Mouse (Mus musculus) heart, embryonic 13.5 days (tissue): Measurements from ENCODE around the gene BC051142. TPM values are rescaled to one million over a fixed set of nuclear protein-coding genes. Genes with fewer than 3 reads are reported as not detected.

Experiments
- ATAC-seq: fragments of 200-750 bp; cut with Nextera tagmentation; 2 replicates; pipeline ENCODE4 v1.8.0; 2017; ENCODE audit warnings: moderate TSS enrichment; ENCODE audit not compliant: insufficient number of reproducible peaks, low FRiP score, low TSS enrichment; ENCODE audit errors: extremely low read depth
- H3K27ac ChIP-seq: fragments of 300-500 bp; sonication (generic); replicated peaks from 2 replicates; pipeline ENCODE4 v1.5.1; 2015; ENCODE audit warnings: moderate library complexity, mild to moderate bottlenecking, inconsistent platforms
- H3K27me3 ChIP-seq: fragments of 300-500 bp; sonication (generic); replicated peaks from 2 replicates; pipeline ENCODE4 v1.6.1; 2015; ENCODE audit warnings: mild to moderate bottlenecking, inconsistent platforms
- H3K36me3 ChIP-seq: fragments of 300-500 bp; sonication (generic); 2 replicates; pipeline ENCODE4 v1.6.1; 2015; ENCODE audit warnings: mild to moderate bottlenecking, inconsistent platforms
- H3K4me1 ChIP-seq: fragments of 300-500 bp; sonication (generic); 2 replicates; pipeline ENCODE4 v1.6.1; 2015; ENCODE audit warnings: inconsistent platforms
- H3K4me2 ChIP-seq: fragments of 300-500 bp; sonication (generic); 2 replicates; pipeline ENCODE4 v1.6.1; 2015; ENCODE audit warnings: inconsistent platforms, mild to moderate bottlenecking, moderate library complexity
- H3K4me3 ChIP-seq: fragments of 300-500 bp; sonication (generic); 2 replicates; pipeline ENCODE4 v1.5.1; 2015; ENCODE audit warnings: moderate library complexity, mild to moderate bottlenecking, inconsistent platforms
- H3K9ac ChIP-seq: fragments of 300-500 bp; sonication (generic); 2 replicates; pipeline ENCODE4 v1.6.1; 2015; ENCODE audit warnings: inconsistent platforms, mild to moderate bottlenecking, moderate library complexity
- H3K9me3 ChIP-seq: fragments of 300-500 bp; sonication (generic); 2 replicates; pipeline ENCODE4 v1.6.1; 2016; ENCODE audit warnings: inconsistent platforms
- WGBS: fragments of 180-500 bp; shearing (Covaris S2); methylation state at CpG from one replicate; pipeline ENCODE4 v1.1.7; 2015; ENCODE audit warnings: mixed read lengths; 5-methylcytosine and 5-hydroxymethylcytosine counted together
- polyA plus RNA-seq: library from polyadenylated mRNA; unstranded; fragments of >200 nt; fragmentation: Nextera tagmentation; extraction: Ambion mirVana; gene quantifications from 2 replicates; pipeline ENCODE4 v1.2.1, GENCODE M21; 2015

The BC051142 gene
- polyA plus RNA-seq, 1 experiment from 2014 or later: 0.19 TPM

DNA sequence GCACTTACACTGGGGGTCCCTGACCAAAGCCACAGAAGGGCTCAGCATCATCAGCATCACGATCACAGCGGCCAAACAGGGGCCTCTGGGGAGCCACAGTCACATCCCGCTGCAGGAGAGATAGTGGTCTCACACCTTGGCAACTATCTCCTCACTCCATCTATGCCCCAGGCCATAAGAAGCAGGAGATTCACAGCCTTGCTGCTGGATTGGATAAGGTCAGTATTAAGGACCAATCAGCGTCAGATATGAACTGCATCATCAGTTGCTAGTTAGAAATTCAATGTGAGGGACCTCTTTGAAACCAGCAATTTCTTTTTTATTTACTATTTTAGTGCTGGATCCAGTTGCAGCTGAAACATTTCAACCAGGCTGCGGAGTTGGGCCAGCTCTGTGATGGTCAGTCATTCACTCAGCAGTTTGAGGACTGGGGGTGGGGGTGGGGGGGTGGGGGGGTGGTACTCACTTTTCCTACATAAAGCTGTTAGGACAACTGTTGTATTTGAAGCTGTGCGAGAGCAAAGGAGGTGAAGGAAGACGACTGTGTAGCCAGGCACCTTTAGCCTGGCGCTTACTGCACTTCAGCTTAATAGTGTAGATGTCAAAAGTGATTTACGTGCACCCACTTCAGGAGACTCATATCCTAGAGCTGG is 436 bp upstream of the BC051142 start:
- ATAC-seq: no peak
- 14% methylated on average over 9 of the region's 9 CpGs for WGBS

DNA sequence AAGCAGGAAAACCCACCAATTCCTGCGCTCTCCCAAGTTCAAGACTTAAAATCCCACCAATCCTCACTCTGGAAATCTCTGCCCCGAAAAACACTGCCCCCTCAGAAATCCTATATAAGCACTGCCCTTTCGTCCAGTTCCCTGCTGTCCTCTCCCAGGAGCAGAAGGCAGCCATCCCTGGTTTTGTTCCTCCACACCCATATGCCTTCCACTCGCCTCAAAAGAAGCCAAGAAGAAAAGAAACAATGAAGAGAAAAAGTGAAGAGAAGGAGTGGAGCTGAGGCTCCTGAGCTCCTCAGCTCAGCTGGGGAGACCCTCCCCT is 735 bp downstream of the BC051142 start:
- H3K9ac ChIP-seq: 0 out of 2 replicates have a peak overlapping the region, but pooled peaks have one; percentile 74
- no peaks in the 10 kb centered on the region for H3K9me3 ChIP-seq
- no peaks in the 10 kb centered on the region for H3K4me1 ChIP-seq
- no peak for ATAC-seq
- H3K27me3 ChIP-seq: peaks cover 31% of the 10 kb centered on the region
- H3K4me3 ChIP-seq: peak overlapping the region; percentile 55
- no peak overlapping the region for H3K27ac ChIP-seq
- no peaks in the 10 kb centered on the region for H3K36me3 ChIP-seq
- WGBS: 55% methylated on average over 4 of the region's 4 CpGs
- peak overlapping the region; percentile 78 for H3K4me2 ChIP-seq

More for the DNA sequence above, 436 bp upstream of the BC051142 start:
- peak overlapping the region; percentile 78 for H3K4me2 ChIP-seq
- peaks cover 32% of the 10 kb centered on the region for H3K27me3 ChIP-seq
- 0 out of 2 replicates have a peak, but pooled peaks cover 3% of the 10 kb centered on the region for H3K9me3 ChIP-seq
- no peaks in the 10 kb centered on the region for H3K4me1 ChIP-seq
- no peaks in the 10 kb centered on the region for H3K36me3 ChIP-seq
- peak overlapping the region; percentile 74; the same call in 1 of the 2 replicates for H3K9ac ChIP-seq
- H3K27ac ChIP-seq: no peak overlapping the region
- peak overlapping the region; percentile 55 for H3K4me3 ChIP-seq

DNA sequence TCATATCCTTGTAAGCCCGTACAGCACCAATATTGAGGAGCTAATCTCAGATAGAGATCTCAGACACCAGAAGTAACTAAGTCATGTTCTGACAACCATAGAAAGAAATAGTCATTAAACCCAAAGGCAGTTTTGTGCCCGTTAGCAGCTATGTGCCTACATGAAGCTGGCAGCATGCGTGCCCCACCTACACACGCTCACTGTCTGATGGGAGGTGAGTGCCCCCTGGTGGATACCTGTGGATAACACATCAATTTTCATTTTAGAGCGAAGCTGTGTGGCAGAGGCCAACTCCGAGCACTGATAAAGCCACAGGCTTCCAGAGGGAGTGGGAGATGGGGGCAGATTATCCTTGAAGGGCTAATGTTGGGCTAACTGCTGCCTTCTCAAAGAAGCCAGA is 12.5 kb downstream of the BC051142 start:
- no peak for ATAC-seq
- H3K4me1 ChIP-seq: no peaks in the 10 kb centered on the region
- H3K36me3 ChIP-seq: no peaks in the 10 kb centered on the region
- 17% methylated on average over 6 of the region's 6 CpGs for WGBS
- H3K9me3 ChIP-seq: no peaks in the 10 kb centered on the region
- H3K4me2 ChIP-seq: no peak overlapping the region
- H3K4me3 ChIP-seq: no peak overlapping the region
- H3K27me3 ChIP-seq: peaks cover 38% of the 10 kb centered on the region
- no peak overlapping the region for H3K9ac ChIP-seq
- H3K27ac ChIP-seq: no peak overlapping the region

DNA sequence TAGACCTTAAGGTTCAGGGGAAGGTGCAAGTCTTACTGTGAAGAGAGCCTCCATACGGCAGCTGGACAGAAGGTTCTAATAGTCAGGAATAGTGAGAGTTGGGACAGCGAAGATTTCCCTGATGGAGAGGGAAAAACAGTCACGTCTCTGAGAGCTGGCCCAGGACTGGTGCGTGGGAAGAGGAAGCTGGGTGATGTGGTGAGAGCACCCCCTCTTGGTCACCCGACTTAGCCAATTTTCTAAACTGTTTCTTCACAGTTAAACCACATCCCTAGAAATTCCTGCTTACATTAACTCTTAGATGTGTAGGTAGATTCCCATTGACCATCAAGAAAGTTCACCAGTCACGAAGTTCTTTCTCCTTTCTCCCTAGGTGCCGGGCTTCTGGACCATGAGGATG is 21.4 kb downstream of the BC051142 start:
- no peak overlapping the region for H3K4me3 ChIP-seq
- WGBS: 58% methylated on average over 7 of the region's 7 CpGs
- H3K36me3 ChIP-seq: no peaks in the 10 kb centered on the region
- H3K27me3 ChIP-seq: peaks cover 24% of the 10 kb centered on the region
- no peak overlapping the region for H3K27ac ChIP-seq
- no peak overlapping the region for H3K9ac ChIP-seq
- no peaks in the 10 kb centered on the region for H3K9me3 ChIP-seq
- H3K4me2 ChIP-seq: no peak overlapping the region
- no peak for ATAC-seq
- H3K4me1 ChIP-seq: no peaks in the 10 kb centered on the region

DNA sequence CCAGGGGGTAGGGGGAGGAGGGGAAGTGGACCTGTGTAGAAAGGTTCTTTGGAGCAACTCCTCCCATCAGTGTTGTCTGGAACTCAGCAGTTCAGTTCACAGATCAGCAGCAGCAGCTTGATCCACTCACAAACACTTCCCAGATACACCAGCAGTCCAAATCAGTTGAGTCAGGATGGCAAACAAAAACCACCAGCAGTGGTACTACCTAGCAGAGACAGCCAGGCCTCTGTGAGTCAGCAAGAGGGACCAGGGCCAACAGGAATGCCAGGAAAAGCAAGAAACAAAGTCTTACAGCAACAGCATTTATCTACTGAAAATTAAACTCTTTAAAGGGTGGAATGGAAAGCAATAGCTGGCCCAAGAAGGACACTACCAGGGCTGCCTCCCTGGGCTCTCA is 29.0 kb downstream of the BC051142 start:
- ATAC-seq: no peak
- 0 out of 2 replicates have a peak, but pooled peaks cover 3% of the 10 kb centered on the region for H3K27me3 ChIP-seq
- no peak overlapping the region for H3K9ac ChIP-seq
- no peak overlapping the region for H3K4me2 ChIP-seq
- H3K4me3 ChIP-seq: no peak overlapping the region
- H3K27ac ChIP-seq: no peak overlapping the region
- H3K36me3 ChIP-seq: no peaks in the 10 kb centered on the region
- H3K9me3 ChIP-seq: no peaks in the 10 kb centered on the region
- no peaks in the 10 kb centered on the region for H3K4me1 ChIP-seq

DNA sequence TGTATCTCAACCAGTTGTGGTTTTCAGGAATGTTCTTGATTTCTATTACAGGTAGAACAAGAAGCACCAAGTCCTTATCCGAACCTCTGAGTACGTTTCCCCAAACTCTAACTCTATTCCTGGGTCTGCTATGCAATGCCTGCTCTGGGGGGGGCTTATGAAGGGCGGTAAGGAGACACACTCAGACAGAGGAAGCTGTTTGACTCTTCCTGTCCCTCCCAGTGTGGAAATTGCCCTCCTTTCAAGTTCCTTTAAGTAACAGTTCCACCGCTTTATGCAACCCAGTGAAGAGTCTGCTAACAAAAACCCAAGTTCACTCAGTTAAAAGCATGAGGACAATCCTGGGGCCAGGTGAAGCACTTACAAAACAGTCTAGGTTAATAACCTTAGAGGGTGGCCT is 38.5 kb downstream of the BC051142 start:
- 59% methylated on average over 4 of the region's 4 CpGs for WGBS
- Histone ChIP-seq H3K4me2 (no peak overlapping the region), H3K4me1 (no peaks in the 10 kb centered on the region), H3K27me3 (no peaks in the 10 kb centered on the region; the same call in 1 of the 2 replicates), H3K9me3 (peaks cover 7% of the 10 kb centered on the region; the same call in 1 of the 2 replicates), H3K36me3 (no peaks in the 10 kb centered on the region), H3K27ac (no peak overlapping the region), H3K4me3 (no peak overlapping the region), H3K9ac (no peak overlapping the region)
- no peak for ATAC-seq

DNA sequence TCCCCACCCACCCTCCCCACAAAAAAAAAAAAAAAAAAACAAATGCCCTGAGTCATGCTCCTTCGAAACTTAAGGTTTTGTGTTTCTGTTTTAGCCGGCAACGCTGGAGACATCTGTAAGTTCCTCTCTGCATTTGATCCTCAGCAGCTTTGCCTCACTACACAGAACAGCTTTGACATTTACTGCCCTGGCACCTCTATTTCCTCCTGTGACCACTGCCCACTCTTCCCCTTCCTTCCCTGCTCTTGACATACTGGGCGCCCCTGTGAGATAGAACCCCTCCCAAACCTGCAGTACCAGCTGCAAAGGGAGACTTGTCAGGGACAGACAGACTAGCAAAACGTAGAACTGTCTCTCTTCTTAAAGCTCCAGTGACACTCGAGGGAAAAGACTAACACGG is 39.0 kb downstream of the BC051142 start:
- Histone ChIP-seq H3K27ac (no peak overlapping the region), H3K4me2 (no peak overlapping the region), H3K36me3 (no peaks in the 10 kb centered on the region), H3K4me3 (no peak overlapping the region), H3K9ac (no peak overlapping the region), H3K27me3 (no peaks in the 10 kb centered on the region; the same call in 1 of the 2 replicates), H3K9me3 (peaks cover 7% of the 10 kb centered on the region; the same call in 1 of the 2 replicates), H3K4me1 (no peaks in the 10 kb centered on the region)
- 49% methylated on average over 7 of the region's 7 CpGs for WGBS
- no peak for ATAC-seq

DNA sequence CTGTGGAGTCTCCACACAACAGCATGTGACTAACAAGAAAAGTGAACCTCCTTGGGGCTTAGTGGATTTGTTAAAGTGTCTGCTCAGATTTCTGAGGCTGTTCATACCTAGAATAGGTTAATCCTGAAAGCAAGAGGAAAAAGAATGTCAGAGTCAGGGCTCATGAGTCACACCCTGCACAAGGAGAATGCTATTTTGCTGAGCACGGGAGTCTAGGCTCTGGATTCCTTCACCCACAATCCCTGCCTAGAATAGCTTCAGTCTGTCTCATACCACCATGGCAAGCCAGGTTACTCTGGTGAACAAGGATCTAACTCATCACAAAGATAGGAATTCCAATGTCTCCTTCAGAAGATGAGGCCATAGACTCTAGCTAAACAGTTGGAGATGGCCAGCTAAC is 40.0 kb downstream of the BC051142 start:
- H3K4me2 ChIP-seq: no peak overlapping the region
- no peaks in the 10 kb centered on the region for H3K4me1 ChIP-seq
- H3K9ac ChIP-seq: no peak overlapping the region
- WGBS: 19% methylated on average over 1 of the region's 1 CpGs
- ATAC-seq: no peak
- no peaks in the 10 kb centered on the region for H3K36me3 ChIP-seq
- no peak overlapping the region for H3K27ac ChIP-seq
- H3K27me3 ChIP-seq: no peaks in the 10 kb centered on the region; the same call in 1 of the 2 replicates
- peaks cover 7% of the 10 kb centered on the region; the same call in 1 of the 2 replicates for H3K9me3 ChIP-seq
- H3K4me3 ChIP-seq: no peak overlapping the region

DNA sequence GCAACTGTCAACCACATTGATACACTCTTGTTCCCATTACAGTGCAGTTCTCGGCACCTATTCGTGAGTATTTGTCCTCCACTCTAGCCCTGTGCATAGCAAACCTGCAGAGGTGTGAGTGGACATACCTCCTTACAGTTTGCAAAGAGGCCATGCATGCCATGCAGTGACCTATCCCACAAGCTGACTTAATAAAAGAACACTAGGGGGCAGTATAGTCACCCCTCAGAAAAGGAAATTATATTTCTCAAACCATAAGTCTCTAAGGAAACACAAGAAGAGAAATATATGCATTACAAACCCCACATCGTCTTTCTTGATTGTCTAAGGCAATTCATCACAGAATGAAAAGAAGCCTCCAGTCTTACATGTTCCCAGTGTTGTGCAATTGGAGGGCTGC is 41.2 kb downstream of the BC051142 start:
- WGBS: 39% methylated on average over 3 of the region's 3 CpGs
- H3K9ac ChIP-seq: no peak overlapping the region

DNA sequence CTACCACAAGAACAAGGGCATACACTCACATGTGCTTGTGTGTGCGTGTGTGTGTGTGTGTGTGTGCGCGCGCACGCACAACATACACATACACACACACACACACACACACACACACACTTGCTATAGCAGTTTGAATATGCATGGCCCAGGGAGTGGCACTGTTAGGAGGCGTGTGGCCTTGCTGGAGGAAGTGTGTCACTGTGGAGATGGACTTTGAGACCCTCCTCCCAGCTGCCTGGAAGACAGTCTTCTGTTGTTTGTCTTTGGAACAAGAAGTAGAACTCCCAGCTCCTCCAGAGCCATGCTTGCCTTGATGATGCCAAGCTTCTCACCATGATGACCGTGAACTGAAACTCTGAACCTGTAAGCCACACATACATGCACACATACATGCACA is 43.4 kb downstream of the BC051142 start:
- no peaks in the 10 kb centered on the region for H3K9me3 ChIP-seq
- H3K27me3 ChIP-seq: no peaks in the 10 kb centered on the region; the same call in 1 of the 2 replicates
- WGBS: 84% methylated on average over 7 of the region's 7 CpGs
- no peak overlapping the region for H3K4me2 ChIP-seq
- H3K27ac ChIP-seq: no peak overlapping the region
- no peak overlapping the region for H3K9ac ChIP-seq
- no peaks in the 10 kb centered on the region for H3K4me1 ChIP-seq
- H3K4me3 ChIP-seq: no peak overlapping the region
- H3K36me3 ChIP-seq: no peaks in the 10 kb centered on the region
- no peak for ATAC-seq

More for the DNA sequence above, 41.2 kb downstream of the BC051142 start:
- Histone ChIP-seq H3K4me1 (no peaks in the 10 kb centered on the region), H3K4me3 (no peak overlapping the region), H3K27ac (no peak overlapping the region), H3K9me3 (peaks cover 7% of the 10 kb centered on the region; the same call in 1 of the 2 replicates), H3K4me2 (no peak overlapping the region), H3K27me3 (no peaks in the 10 kb centered on the region; the same call in 1 of the 2 replicates), H3K36me3 (no peaks in the 10 kb centered on the region)
- ATAC-seq: no peak

DNA sequence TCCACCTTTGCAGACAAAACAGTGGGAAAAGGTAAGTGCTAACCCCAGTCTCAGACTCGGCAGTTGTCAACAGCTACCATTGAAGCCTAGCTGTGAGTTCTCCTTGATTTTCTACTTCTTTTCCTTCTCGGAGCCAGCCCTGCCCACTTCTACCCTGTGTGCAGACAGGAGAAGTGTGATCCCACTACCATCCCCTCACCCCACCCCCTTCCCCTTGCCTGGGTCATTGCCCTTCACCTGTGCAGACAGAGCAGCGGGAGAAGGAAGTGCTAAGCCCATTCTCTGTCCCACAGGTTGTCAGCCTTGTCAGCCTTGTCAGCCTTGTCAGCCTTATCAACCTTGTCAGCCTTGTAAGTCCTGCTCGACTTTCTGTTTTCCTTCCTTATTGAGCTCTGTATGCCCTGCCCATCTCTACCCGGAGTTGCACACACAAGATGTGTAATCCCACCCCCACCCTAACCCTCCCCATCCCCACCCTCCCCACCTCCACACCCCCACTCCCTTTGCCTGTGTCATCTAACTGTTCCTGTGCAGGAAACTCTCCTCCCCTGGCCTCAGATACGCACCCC is 49.9 kb downstream of the BC051142 start:
- no peak overlapping the region for H3K9ac ChIP-seq
- WGBS: 30% methylated on average over 6 of the region's 6 CpGs
- H3K4me3 ChIP-seq: no peak overlapping the region
- H3K36me3 ChIP-seq: no peaks in the 10 kb centered on the region
- no peaks in the 10 kb centered on the region for H3K9me3 ChIP-seq
- 0 out of 2 replicates have a peak, but pooled peaks cover 3% of the 10 kb centered on the region for H3K27me3 ChIP-seq
- H3K27ac ChIP-seq: no peak overlapping the region
- no peak for ATAC-seq
- H3K4me1 ChIP-seq: no peaks in the 10 kb centered on the region
- no peak overlapping the region for H3K4me2 ChIP-seq

DNA sequence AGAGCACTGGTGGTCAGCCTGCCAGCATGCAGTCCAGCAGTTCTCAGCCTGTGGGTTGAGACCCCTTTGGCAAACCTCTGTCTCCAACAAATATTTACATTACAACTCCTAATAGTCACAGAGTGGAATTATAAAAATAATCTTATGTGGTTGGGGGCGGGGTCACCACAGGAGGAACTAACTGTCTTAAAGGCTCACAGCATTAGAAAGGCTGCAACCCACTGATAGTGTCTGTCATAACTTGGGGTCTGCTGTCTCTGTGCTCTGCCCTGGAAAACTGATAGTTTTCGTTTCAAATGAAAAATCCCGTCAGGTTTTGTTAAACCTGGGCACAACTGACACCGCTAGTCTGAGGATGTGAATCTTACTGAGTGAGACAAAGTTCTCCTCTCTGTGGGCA is 59.0 kb downstream of the BC051142 start:
- H3K9me3 ChIP-seq: no peaks in the 10 kb centered on the region
- no peak overlapping the region for H3K9ac ChIP-seq
- H3K4me3 ChIP-seq: no peak overlapping the region
- peaks cover 11% of the 10 kb centered on the region; the same call in 1 of the 2 replicates for H3K27me3 ChIP-seq
- no peaks in the 10 kb centered on the region for H3K36me3 ChIP-seq
- no peak for ATAC-seq
- 66% methylated on average over 4 of the region's 4 CpGs for WGBS
- no peaks in the 10 kb centered on the region for H3K4me1 ChIP-seq
- H3K27ac ChIP-seq: no peak overlapping the region
- no peak overlapping the region for H3K4me2 ChIP-seq
